Mouse (Mus musculus) embryonic facial prominence, embryonic 14.5 days (tissue): ENCODE measurements around the gene Zbtb1. TPM values are rescaled to one million over a fixed set of nuclear protein-coding genes. Genes with fewer than 3 reads are reported as not detected.

ENCODE experiments used
- ATAC-seq: fragments of 200-750 bp; cut with Nextera tagmentation; 2 replicates; pipeline ENCODE4 v1.8.0; 2017; ENCODE audit warnings: low read depth, moderate number of reproducible peaks, moderate TSS enrichment
- DNase-seq: peaks from one replicate; pipeline ENCODE4 v3.0.0-alpha.2; 2015; ENCODE audit warnings: low spot score
- H3K27ac ChIP-seq: fragments of 300-500 bp; sonication (generic); replicated peaks from 2 replicates; pipeline ENCODE4 v1.5.1; 2014; ENCODE audit warnings: low read depth, mild to moderate bottlenecking, low read length, moderate library complexity
- H3K27me3 ChIP-seq: fragments of 300-500 bp; sonication (generic); replicated peaks from 2 replicates; pipeline ENCODE4 v1.6.1; 2014; ENCODE audit warnings: low read length; ENCODE audit not compliant: control insufficient read depth, insufficient read depth
- H3K36me3 ChIP-seq: fragments of 300-500 bp; sonication (generic); 2 replicates; pipeline ENCODE4 v1.6.1; 2014; ENCODE audit warnings: low read length, mixed read lengths; ENCODE audit not compliant: control insufficient read depth, insufficient read depth
- H3K4me1 ChIP-seq: fragments of 300-500 bp; sonication (generic); 2 replicates; pipeline ENCODE4 v1.6.1; 2014; ENCODE audit warnings: antibody characterized with exemption, low read length; ENCODE audit not compliant: control insufficient read depth, insufficient read depth
- H3K4me2 ChIP-seq: fragments of 300-500 bp; sonication (generic); 2 replicates; pipeline ENCODE4 v1.6.1; 2014; ENCODE audit warnings: low read depth, mild to moderate bottlenecking, low read length, moderate library complexity, mixed read lengths
- H3K4me3 ChIP-seq: fragments of 300-500 bp; sonication (generic); 2 replicates; pipeline ENCODE4 v1.5.1; 2014; ENCODE audit warnings: low read depth, mild to moderate bottlenecking, low read length
- H3K9ac ChIP-seq: fragments of 300-500 bp; sonication (generic); 2 replicates; pipeline ENCODE4 v1.6.1; 2014; ENCODE audit warnings: low read depth, mild to moderate bottlenecking, low read length, moderate library complexity, mixed read lengths
- H3K9me3 ChIP-seq: fragments of 300-500 bp; sonication (generic); 2 replicates; pipeline ENCODE4 v1.6.1; 2016; ENCODE audit warnings: low read length; ENCODE audit not compliant: control insufficient read depth
- WGBS: fragments of 180-500 bp; shearing (Covaris S2); extraction: QIAGEN DNeasy Blood & Tissue Kit; methylation state at CpG from one replicate; pipeline ENCODE4 v1.1.7; 2014; 5-methylcytosine and 5-hydroxymethylcytosine counted together
- polyA plus RNA-seq: library from polyadenylated mRNA; unstranded; fragments of >200 nt; fragmentation: Nextera tagmentation; extraction: Ambion mirVana; gene quantifications from 2 replicates; pipeline ENCODE4 v1.2.1, GENCODE M21; 2014

Gene Zbtb1
- polyA plus RNA-seq, 1 experiment from 2014 or later, result 9.8 TPM

DNA sequence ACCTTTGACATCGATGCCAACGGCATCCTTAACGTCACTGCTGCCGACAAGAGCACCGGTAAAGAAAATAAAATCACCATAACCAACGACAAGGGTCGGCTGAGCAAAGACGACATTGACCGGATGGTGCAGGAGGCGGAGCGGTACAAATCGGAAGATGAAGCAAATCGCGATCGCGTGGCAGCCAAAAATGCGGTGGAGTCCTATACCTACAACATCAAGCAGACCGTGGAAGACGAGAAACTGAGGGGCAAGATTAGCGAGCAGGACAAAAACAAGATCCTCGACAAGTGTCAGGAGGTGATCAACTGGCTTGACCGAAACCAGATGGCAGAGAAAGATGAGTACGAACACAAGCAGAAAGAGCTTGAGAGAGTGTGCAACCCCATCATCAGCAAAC is 35.9 kb downstream of the Zbtb1 start:
- ATAC-seq, result no peak

DNA sequence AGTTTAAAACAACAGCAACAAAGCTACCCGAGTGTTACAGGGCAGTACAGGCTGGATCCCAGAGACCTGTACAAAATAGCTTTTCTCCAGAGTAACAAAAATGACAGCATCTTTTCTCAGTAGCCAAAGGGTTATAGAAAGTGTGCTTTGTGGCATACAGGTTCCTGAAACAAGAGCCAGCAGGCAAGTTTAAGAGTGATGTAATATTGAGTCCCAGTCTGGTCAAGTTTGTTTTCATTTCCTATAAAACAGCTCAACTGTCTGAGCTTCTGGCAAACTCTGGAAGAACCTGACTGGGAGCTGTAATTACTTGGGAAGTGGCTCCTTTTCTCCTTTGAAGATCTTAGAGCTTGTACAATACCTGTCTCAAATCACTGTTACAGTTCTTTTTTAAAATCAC is 37.1 kb downstream of the Zbtb1 start:
- Histone ChIP-seq H3K9me3 (no peaks in the 10 kb centered on the region), H3K27me3 (peaks cover 43% of the 10 kb centered on the region), H3K4me1 (peaks cover 20% of the 10 kb centered on the region), H3K4me2 (no peak overlapping the region), H3K27ac (no peak overlapping the region), H3K36me3 (no peaks in the 10 kb centered on the region), H3K9ac (no peak overlapping the region), H3K4me3 (no peak overlapping the region)
- 31% methylated on average over 1 of the region's 1 CpGs for whole genome bisulfite sequencing
- peak; percentile 33 for DNase-seq
- ATAC-seq, result no peak

More for the DNA sequence above, 35.9 kb downstream of the Zbtb1 start:
- Histone ChIP-seq H3K4me2 (peak overlapping the region; percentile 77), H3K4me1 (peaks cover 20% of the 10 kb centered on the region), H3K9ac (no peak overlapping the region), H3K27me3 (peaks cover 44% of the 10 kb centered on the region), H3K9me3 (no peaks in the 10 kb centered on the region), H3K27ac (no peak overlapping the region), H3K36me3 (no peaks in the 10 kb centered on the region), H3K4me3 (peak overlapping the region; percentile 57)
- WGBS, result 4% methylated on average over 23 of the region's 23 CpGs
- DNase-seq, result no peak

DNA sequence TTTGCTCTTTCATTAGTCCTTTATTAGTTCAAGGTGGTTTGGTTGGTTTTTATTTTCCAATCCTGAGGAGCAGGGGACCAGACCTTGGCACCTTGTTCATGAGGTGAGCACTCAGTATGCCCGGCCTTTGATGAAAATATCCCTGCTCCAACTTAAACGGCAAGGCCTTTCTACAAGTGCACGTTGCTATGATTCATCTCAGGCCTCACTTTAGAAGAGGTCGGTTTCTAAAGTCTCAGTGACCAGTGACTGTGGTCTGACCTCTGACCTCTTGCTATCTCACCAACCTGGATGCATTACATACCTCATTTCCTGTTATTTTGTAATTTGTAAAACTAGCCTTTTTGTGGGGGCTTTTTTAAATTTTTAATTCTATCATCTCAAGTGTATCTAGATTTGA is 39.1 kb downstream of the Zbtb1 start:
- Histone ChIP-seq H3K9me3 (no peaks in the 10 kb centered on the region), H3K27me3 (peaks cover 35% of the 10 kb centered on the region), H3K36me3 (no peaks in the 10 kb centered on the region), H3K9ac (no peak overlapping the region), H3K4me3 (no peak overlapping the region), H3K4me1 (peaks cover 15% of the 10 kb centered on the region), H3K4me2 (no peak overlapping the region), H3K27ac (no peak overlapping the region)
- ATAC-seq, result no peak
- 21% methylated on average over 4 of the region's 4 CpGs for WGBS
- no peak for DNase-seq

DNA sequence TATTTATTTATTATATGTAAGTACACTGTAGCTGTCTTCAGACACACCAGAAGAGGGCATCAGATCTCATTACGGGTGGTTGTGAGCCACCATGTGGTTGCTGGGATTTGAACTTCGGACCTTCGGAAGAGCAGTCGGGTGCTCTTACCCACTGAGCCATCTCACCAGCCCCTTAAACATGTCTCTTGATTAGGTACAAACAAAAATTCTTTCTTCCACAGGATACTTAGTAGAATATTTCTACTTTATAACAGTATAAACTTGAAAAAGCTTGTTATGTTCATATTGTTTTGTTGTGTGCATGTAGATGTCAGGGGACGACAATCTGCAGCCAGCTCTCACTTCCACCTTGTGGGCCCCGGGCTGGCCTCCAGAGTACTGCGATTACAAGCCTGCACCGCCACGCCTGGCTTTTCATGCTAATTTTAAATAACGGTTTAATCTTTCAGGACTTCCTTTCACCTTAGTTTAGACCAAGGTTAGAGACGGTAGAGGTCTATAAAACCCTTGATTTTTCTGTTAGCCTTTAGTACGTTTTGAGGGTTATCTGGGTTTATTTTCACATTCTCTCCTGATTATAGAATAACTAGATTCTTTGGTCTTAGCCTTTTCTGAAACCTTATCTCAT is 45.4 kb downstream of the Zbtb1 start:
- no peaks in the 10 kb centered on the region for H3K27me3 ChIP-seq
- WGBS, result 75% methylated on average over 11 of the region's 12 CpGs
- H3K9me3 ChIP-seq, result peaks cover 6% of the 10 kb centered on the region; the same call in 1 of the 2 replicates
- H3K36me3 ChIP-seq, result no peaks in the 10 kb centered on the region
- ATAC-seq (no peak), DNase-seq (no peak)
- H3K9ac ChIP-seq, result no peak overlapping the region
- H3K27ac ChIP-seq, result no peak overlapping the region
- H3K4me3 ChIP-seq, result no peak overlapping the region
- H3K4me2 ChIP-seq, result no peak overlapping the region
- H3K4me1 ChIP-seq, result no peaks in the 10 kb centered on the region

DNA sequence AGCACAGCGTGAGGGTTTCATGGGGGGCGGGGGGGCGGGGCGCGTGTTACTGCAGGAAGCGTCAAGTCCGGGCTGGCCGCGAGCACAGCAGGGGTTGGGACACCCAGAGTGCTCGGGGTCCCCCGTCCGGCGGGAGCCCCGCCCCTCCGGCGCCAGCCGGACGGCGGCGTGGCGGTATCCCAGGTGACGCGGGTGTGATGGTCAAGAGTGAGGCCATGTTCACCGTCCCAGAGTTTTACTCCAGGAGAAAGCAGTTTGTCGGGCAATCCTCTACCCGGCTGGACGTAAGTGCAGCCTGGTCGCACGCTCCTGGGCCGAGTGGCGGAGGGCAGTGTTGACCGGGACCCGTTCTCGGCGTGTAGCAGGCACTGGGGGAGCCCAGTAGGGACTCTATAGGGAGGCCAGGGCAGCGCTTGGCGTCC is 47.4 kb downstream of the Zbtb1 start, which contains the start of gene Ppp1r36:
TSS of gene Ppp1r36 (plus strand) at position 106 of the 422 bp plus-strand sequence.
- under 1% methylated on average over 23 of the region's 37 CpGs for WGBS
- Histone ChIP-seq H3K4me2 (peak within 1 kb of the TSS; percentile 79), H3K9ac (peak within 1 kb of the TSS; percentile 57), H3K36me3 (no peaks in the 10 kb centered on the region), H3K27ac (no peak within 1 kb of the TSS), H3K9me3 (peaks cover 6% of the 10 kb centered on the region; the same call in 1 of the 2 replicates), H3K4me1 (no peaks in the 10 kb centered on the region), H3K27me3 (no peaks in the 10 kb centered on the region), H3K4me3 (peak within 1 kb of the TSS; percentile 48)
- ATAC-seq (peak; percentile 65), DNase-seq (no peak)

DNA sequence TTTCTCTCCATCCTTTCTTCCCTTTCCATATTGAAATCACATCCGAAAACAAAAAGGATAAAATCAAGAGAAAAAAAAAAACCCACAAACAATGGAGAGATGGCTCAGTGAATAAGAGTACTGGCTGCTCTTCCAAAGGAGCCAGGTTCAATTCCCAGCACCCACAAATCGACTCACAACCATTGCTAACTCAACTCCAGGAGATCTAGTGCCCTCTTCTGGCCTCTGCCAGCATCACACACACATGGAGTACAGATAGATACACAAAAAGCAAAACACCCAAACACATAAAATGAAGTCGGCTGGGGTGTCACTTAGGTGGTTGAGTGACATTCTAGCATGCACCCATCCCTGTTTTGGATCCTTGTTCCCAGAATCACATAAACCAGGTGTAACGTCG is 48.3 kb downstream of the Zbtb1 start:
- Histone ChIP-seq H3K4me3 (no peak overlapping the region), H3K9me3 (peaks cover 6% of the 10 kb centered on the region; the same call in 1 of the 2 replicates), H3K4me1 (no peaks in the 10 kb centered on the region), H3K9ac (no peak overlapping the region), H3K27me3 (no peaks in the 10 kb centered on the region), H3K4me2 (no peak overlapping the region), H3K27ac (no peak overlapping the region), H3K36me3 (no peaks in the 10 kb centered on the region)
- WGBS, result 97% methylated on average over 5 of the region's 5 CpGs
- ATAC-seq, result no peak
- no peak for DNase-seq

DNA sequence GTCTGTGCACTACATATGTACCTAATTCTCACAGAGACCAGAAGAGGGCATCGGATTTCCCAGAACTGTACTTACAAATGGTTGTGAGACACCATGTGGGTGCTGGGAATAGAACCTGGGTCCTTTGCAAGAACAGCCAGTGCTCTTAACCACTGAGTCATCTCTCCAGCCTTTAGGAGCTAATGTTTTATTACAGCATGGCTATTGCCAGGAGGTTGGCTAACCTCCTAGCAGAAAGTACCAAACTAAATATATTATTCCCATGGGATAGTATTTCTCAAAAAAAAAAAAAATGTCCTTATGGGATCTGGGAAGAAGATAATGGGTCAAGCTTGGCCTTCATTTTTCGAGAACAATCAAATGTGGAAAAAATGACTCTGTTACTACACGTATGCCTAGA is 55.2 kb downstream of the Zbtb1 start:
- no peaks in the 10 kb centered on the region for H3K27me3 ChIP-seq
- no peak overlapping the region for H3K27ac ChIP-seq
- DNase-seq (no peak), ATAC-seq (no peak)
- H3K36me3 ChIP-seq, result no peaks in the 10 kb centered on the region
- 92% methylated on average over 3 of the region's 3 CpGs for WGBS
- H3K4me1 ChIP-seq, result no peaks in the 10 kb centered on the region
- no peak overlapping the region for H3K4me3 ChIP-seq
- H3K4me2 ChIP-seq, result no peak overlapping the region
- no peak overlapping the region for H3K9ac ChIP-seq
- 0 out of 2 replicates have a peak, but pooled peaks cover 3% of the 10 kb centered on the region for H3K9me3 ChIP-seq

DNA sequence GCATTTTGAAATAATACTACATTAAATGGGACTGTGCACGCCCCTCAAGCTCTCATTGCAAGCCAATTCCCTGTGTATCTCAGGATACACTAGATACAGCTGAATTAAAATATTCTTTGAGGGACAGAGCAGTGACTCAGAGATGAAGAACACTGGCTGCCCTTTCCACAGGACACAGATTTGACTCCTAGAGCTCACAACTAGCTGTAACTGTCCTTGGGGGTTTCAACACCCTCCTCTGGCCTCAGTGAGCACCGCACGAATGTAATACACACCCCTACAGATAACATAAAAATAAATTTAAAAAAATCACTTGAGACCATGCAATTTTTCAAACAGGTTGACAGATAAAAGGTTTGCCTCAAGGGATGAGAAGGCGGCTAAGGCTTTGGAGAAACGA is 57.5 kb downstream of the Zbtb1 start:
- no peak overlapping the region for H3K27ac ChIP-seq
- ATAC-seq, result no peak
- no peak overlapping the region for H3K4me3 ChIP-seq
- H3K9me3 ChIP-seq, result 0 out of 2 replicates have a peak, but pooled peaks cover 3% of the 10 kb centered on the region
- no peaks in the 10 kb centered on the region for H3K27me3 ChIP-seq
- H3K4me1 ChIP-seq, result no peaks in the 10 kb centered on the region
- DNase-seq, result no peak
- 45% methylated on average over 5 of the region's 5 CpGs for WGBS
- H3K9ac ChIP-seq, result no peak overlapping the region; the same call in 1 of the 2 replicates
- H3K36me3 ChIP-seq, result no peaks in the 10 kb centered on the region
- H3K4me2 ChIP-seq, result no peak overlapping the region

DNA sequence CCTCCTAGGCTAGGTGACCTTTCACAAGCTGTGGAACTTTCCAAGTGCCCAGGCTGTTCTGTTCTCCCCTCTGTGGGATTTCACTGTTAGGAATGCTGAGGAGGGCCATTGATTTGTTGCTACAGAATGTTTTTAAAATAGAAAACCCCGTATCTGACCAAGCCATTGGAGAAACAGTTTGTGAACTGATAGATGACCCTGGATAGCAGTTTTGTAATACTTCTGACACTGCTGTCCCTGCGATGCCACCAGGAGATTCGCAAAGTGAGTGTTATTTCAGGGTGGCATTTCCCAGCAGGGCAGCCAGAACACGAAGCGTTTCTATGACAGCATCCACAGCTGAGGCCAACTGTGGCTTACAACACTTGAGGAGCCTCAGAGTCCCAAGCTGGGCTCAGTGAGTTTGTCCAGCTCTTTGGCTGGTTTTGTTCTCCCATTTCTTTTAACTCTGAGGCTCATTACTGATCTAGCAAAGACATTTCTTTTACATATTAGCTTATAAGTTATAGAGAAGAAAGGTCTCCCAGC is 60.9 kb downstream of the Zbtb1 start:
- DNase-seq (no peak), ATAC-seq (no peak)
- Histone ChIP-seq H3K36me3 (no peaks in the 10 kb centered on the region), H3K4me1 (no peaks in the 10 kb centered on the region; the same call in 1 of the 2 replicates), H3K9me3 (no peaks in the 10 kb centered on the region), H3K27me3 (no peaks in the 10 kb centered on the region; the same call in 1 of the 2 replicates), H3K4me2 (no peak overlapping the region), H3K4me3 (no peak overlapping the region), H3K9ac (no peak overlapping the region), H3K27ac (no peak overlapping the region)
- 53% methylated on average over 5 of the region's 5 CpGs for WGBS
